Mouse (Mus musculus) CH12.LX (cell line): ENCODE data around the gene Dimt1. TPM values are rescaled to one million over a fixed set of nuclear protein-coding genes. Genes with fewer than 3 reads are reported as not detected.
"Not testable (repeated sequence)": the region's sequence is repeated elsewhere in the genome, so short reads cannot be mapped to it uniquely, and the experiment has no call there.

Experiments
- DNase-seq: peaks from one replicate; pipeline ENCODE4 v3.0.0-alpha.2; 2013; ENCODE audit errors: extremely low read depth
- H3K27ac ChIP-seq: 2 replicates; pipeline ENCODE4 v1.5.1; 2012; ENCODE audit warnings: low read depth, mild to moderate bottlenecking, control low read depth, moderate library complexity; ENCODE audit not compliant: insufficient read depth
- H3K27me3 ChIP-seq: replicated peaks from 2 replicates; pipeline ENCODE3; 2012; ENCODE audit warnings: inconsistent platforms
- H3K36me3 ChIP-seq, 2 experiments: replicated peaks in 1 of 2; 2 replicates each; pipeline versions ENCODE3 to v1.6.1; 2012; ENCODE audit warnings: inconsistent platforms in 1 of 2, low read length in 1 of 2, mild to moderate bottlenecking in 1 of 2, mixed read lengths in 1 of 2, moderate library complexity in 1 of 2; ENCODE audit not compliant: control insufficient read depth in 1 of 2, insufficient read depth in 1 of 2
- H3K4me1 ChIP-seq, 2 experiments: 2 replicates each; pipeline ENCODE4 v1.6.1; 2012; ENCODE audit warnings: inconsistent platforms in 1 of 2, moderate library complexity in 1 of 2; ENCODE audit not compliant: insufficient read depth in 2 of 2, control insufficient read depth in 1 of 2
- H3K4me2 ChIP-seq: 2 replicates; pipeline ENCODE4 v1.6.1; 2012; ENCODE audit warnings: low read depth, mild to moderate bottlenecking, control low read depth; ENCODE audit not compliant: poor library complexity, insufficient read depth, severe bottlenecking
- H3K4me3 ChIP-seq, 3 experiments: fragments of 150-350 bp in 1 of 3; sonication (generic) in 1 of 3; replicated peaks in 1 of 3; 2 replicates each; pipeline versions ENCODE3 to v1.5.1; 2011 to 2012; ENCODE audit warnings: low read depth in 2 of 3, low read length in 2 of 3, mild to moderate bottlenecking in 2 of 3, moderate library complexity in 2 of 3, control low read depth in 1 of 3, improper control_type of control experiment in 1 of 3, inconsistent platforms in 1 of 3, mixed read lengths in 1 of 3; ENCODE audit not compliant: poor library complexity in 1 of 3
- H3K79me2 ChIP-seq: replicated peaks from 2 replicates; pipeline ENCODE4 v1.6.1; 2012; ENCODE audit warnings: mild to moderate bottlenecking, moderate library complexity; ENCODE audit not compliant: control insufficient read depth, poor library complexity, insufficient read depth, severe bottlenecking; ENCODE audit errors: extremely low read depth
- H3K9ac ChIP-seq: 2 replicates; pipeline ENCODE4 v1.6.1; 2012; ENCODE audit warnings: low read depth, mild to moderate bottlenecking, control low read depth, moderate library complexity; ENCODE audit not compliant: insufficient read depth
- H3K9me3 ChIP-seq: replicated peaks from 2 replicates; pipeline ENCODE3; 2012; ENCODE audit warnings: low read length, inconsistent platforms, mixed read lengths
- BHLHE40 ChIP-seq: IDR thresholded peaks from 2 replicates; pipeline ENCODE4 v1.6.1; 2011; ENCODE audit warnings: mild to moderate bottlenecking, low read depth, low read length, improper control_type of control experiment
- GABPA ChIP-seq: IDR thresholded peaks from 2 replicates; pipeline ENCODE4 v1.6.1; 2012; ENCODE audit warnings: low read depth, low read length, improper control_type of control experiment, inconsistent platforms; ENCODE audit not compliant: insufficient replicate concordance
- JUND ChIP-seq: conservative IDR thresholded peaks from 2 replicates; pipeline ENCODE4 v1.6.1; 2011; ENCODE audit warnings: low read depth, low read length, improper control_type of control experiment
- MAFK ChIP-seq: IDR thresholded peaks from 2 replicates; pipeline ENCODE4 v1.6.1; 2011; ENCODE audit warnings: low read length, improper control_type of control experiment; ENCODE audit not compliant: insufficient replicate concordance
- MAX ChIP-seq: IDR thresholded peaks from 2 replicates; pipeline ENCODE4 v1.6.1; 2011; ENCODE audit warnings: low read length, improper control_type of control experiment
- MEF2A ChIP-seq: IDR thresholded peaks from 2 replicates; pipeline ENCODE4 v1.6.1; 2014; ENCODE audit warnings: low read depth, mild to moderate bottlenecking, inconsistent platforms, low read length, improper control_type of control experiment, borderline replicate concordance
- MYC ChIP-seq: IDR thresholded peaks from 2 replicates; pipeline ENCODE4 v1.6.1; 2011; ENCODE audit warnings: low read depth, mild to moderate bottlenecking, improper control_type of control experiment, low read length
- POLR2A ChIP-seq: IDR thresholded peaks from 2 replicates; pipeline ENCODE4 v1.6.1; 2011; ENCODE audit warnings: low read depth, mild to moderate bottlenecking, improper control_type of control experiment, low read length
- POLR2AphosphoS2 ChIP-seq: IDR thresholded peaks from 2 replicates; pipeline ENCODE4 v1.6.1; 2011; ENCODE audit warnings: low read depth, low read length, improper control_type of control experiment
- RCOR1 ChIP-seq: conservative IDR thresholded peaks from 2 replicates; pipeline ENCODE4 v1.6.1; 2012; ENCODE audit warnings: low read depth, mild to moderate bottlenecking, inconsistent platforms, low read length, improper control_type of control experiment
- SIN3A ChIP-seq: IDR thresholded peaks from 2 replicates; pipeline ENCODE4 v1.6.1; 2012; ENCODE audit warnings: low read length, improper control_type of control experiment, inconsistent platforms
- TBP ChIP-seq: conservative IDR thresholded peaks from 2 replicates; pipeline ENCODE4 v1.6.1; 2011; ENCODE audit warnings: low read depth, low read length, improper control_type of control experiment
- UBTF ChIP-seq: IDR thresholded peaks from 2 replicates; pipeline ENCODE4 v1.6.1; 2012; ENCODE audit warnings: low read depth, mild to moderate bottlenecking, inconsistent platforms, low read length, improper control_type of control experiment, moderate library complexity
- USF2 ChIP-seq: conservative IDR thresholded peaks from 2 replicates; pipeline ENCODE4 v1.6.1; 2011; ENCODE audit warnings: low read depth, low read length, improper control_type of control experiment
- ZNF384 ChIP-seq: IDR thresholded peaks from 2 replicates; pipeline ENCODE4 v1.6.1; 2012; ENCODE audit warnings: low read depth, low read length, improper control_type of control experiment, inconsistent platforms
- dilution Hi-C: fragments of 300-500 bp; cut with MboI; formaldehyde crosslinking; loops from 2 replicates; pipeline ENCODE4 v1.14.3; 2020; ENCODE audit warnings: low sequenced_read_pairs; ENCODE audit not compliant: extremely low pct_unique_long_range_greater_than_20kb, extremely low pct_ligation_motif_present
- in situ Hi-C: fragments of 300-500 bp; cut with MboI; formaldehyde crosslinking; loops from 3 replicates; pipeline ENCODE4 v1.14.3; 2019; ENCODE audit warnings: low sequenced_read_pairs, low pct_ligation_motif_present, low pct_unique_long_range_greater_than_20kb, mixed read lengths
- polyA plus RNA-seq: library from polyadenylated mRNA; unstranded; fragments of >175 nt; gene quantifications from 2 replicates; pipeline ENCODE4 v1.2.1, GENCODE M21; 2012; ENCODE audit warnings: low read depth; ENCODE audit not compliant: insufficient read length
- total RNA-seq, 2 experiments: library from RNA; depleted of rRNA; stranded (reverse); fragments of 300-350 nt in 1 of 2; fragments of >200 nt in 1 of 2; gene quantifications; 2 replicates each; pipeline ENCODE4 v1.2.3; 2012 to 2014

Dimt1 gene
- total and polyA plus RNA-seq, 3 experiments = 25.9 to 66.4 (median 49.4) TPM

DNA sequence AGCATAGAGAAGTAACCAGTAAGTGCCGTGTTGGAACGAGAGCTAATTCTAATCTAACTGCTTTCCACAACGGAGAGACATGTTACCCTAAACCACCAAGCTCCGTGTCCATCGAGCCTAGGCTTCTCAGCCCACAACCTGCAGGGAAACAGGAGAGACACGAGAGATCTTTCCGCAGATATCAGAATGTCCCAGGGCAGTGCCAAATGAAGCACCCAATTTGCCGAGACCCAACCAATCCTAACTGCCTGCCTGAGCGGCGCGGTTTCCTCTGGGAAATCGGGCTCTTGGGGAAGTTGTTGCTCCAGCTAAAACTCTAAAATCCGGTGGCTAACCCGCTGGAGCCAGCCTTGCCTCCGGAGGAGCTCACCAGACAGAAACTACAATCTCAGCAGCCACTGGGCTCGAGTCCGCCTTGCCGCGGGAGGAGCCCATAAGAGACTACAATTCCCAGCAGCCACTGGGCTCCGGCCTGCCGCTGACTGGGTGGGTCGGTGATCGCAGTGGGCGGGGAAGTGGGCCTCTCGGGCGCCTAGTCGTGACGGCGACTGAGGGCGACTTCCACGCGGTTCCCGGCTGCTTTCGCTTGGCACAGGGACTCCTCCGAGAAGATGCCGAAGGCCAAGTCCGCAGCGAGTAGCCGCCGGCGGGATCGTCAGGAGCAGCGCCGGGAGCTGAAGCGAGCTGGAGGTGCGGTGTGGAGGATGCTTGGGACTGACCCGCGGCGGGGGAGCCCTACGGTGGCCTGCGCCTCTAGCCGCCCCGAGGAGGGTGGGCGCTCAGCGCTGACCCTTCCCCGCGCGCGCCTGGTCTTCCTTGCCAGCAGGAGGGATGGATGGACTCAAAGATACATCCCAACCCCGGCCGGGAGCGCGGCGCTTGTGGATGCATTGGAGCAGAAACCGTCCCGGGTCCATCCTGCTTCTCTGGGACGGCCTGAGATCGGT, at the start of gene Dimt1 (continued):
- TF ChIP-seq RCOR1 = no peak

DNA sequence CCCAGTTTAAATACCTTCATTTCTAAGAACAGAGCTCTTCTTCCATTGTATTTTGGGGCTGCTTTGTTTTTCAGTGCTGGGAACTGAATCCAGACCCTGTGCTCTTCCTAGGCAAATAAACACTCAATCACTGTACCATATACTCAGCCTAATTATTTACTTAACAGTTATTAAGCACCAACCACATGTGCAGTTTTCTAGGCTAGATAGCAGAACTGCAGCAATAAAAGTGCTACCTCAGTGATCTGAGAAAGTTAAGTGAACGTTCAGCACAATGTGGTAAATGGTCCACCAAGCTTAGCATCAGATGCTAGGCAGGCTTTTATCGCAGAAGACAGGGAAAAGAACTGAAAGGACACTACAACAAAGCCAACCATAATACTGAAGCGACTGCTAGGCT, 42.3 kb upstream of the Dimt1 start:
- in situ Hi-C loops = no loop called here
- Histone ChIP-seq H3K4me1 (no peaks in the 10 kb centered on the region), H3K27ac (no peak overlapping the region), H3K9me3 (no peaks in the 10 kb centered on the region), H3K36me3 (peaks cover 41 to 73% of the 10 kb centered on the region in 2 experiments), H3K4me3 (no peak overlapping the region), H3K4me2 (no peak overlapping the region), H3K79me2 (no peaks in the 10 kb centered on the region), H3K27me3 (no peaks in the 10 kb centered on the region), H3K9ac (no peak overlapping the region)
- TF ChIP-seq TBP (no peak), MAFK (no peak), SIN3A (no peak), MYC (no peak), POLR2A (no peak), BHLHE40 (no peak), MAX (no peak), UBTF (no peak), POLR2AphosphoS2 (no peak), MEF2A (no peak), RCOR1 (no peak), JUND (no peak), GABPA (no peak), ZNF384 (no peak), USF2 (no peak)
- dilution Hi-C loops = no loop called here
- no peak for DNase-seq

DNA sequence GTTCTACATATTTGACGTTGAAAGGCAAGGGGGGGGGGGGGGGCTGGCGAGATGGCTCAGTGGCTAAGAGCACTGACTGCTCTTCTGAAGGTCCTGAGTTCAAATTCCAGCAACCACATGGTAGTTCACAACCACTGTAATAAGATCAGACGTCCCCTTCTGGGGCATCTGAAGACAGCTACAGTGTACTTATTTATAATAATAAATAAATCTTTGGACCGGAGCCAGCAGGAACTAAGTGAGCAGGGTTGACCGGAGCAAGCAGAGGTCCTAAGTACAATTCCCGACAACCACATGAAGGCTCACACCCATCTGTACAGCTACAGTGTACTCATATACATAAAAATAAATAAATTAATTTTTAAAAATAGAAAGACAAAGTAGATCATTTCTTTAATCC, 41.8 kb upstream of the Dimt1 start:
- H3K4me1 ChIP-seq, H3K27me3 ChIP-seq, in situ Hi-C loops, dilution Hi-C loops, H3K4me3 ChIP-seq, H3K9ac ChIP-seq, H3K27ac ChIP-seq, DNase-seq, H3K4me2 ChIP-seq, H3K9me3 ChIP-seq, H3K79me2 ChIP-seq: not testable (repeated sequence)
- peaks cover 42 to 73% of the 10 kb centered on the region in 2 experiments for H3K36me3 ChIP-seq
